Mouse (Mus musculus) megakaryocyte progenitor cell, adult 5-6 weeks (primary cell): ENCODE data around the gene Hoxb4. TPM values are rescaled to one million over a fixed set of nuclear protein-coding genes. Genes with fewer than 3 reads are reported as not detected.

Experiments used
- ATAC-seq: replicated peaks from 2 replicates; pipeline ENCODE4 v1.8.0; 2016; ENCODE audit warnings: mild to moderate bottlenecking, moderate TSS enrichment, inconsistent platforms; ENCODE audit not compliant: poor library complexity
- total RNA-seq, 2 experiments: library from RNA; stranded (forward) in 1 of 2; stranded (reverse) in 1 of 2; fragments of 157-497, 149-512 nt in 1 of 2; fragments of 200-1000 nt in 1 of 2; gene quantifications; 2 replicates each; pipeline versions ENCODE4 v1.2.3 to v1.2.4; 2015 to 2017

Hoxb4 gene
- total RNA-seq, 2 experiments from 2014 or later = 1.5 to 2.7 TPM

GRCm38 (mm10) chr11:96297968-96298635 lies 20.0 kb upstream of the Hoxb4 start:
- no peak for ATAC-seq

DNA sequence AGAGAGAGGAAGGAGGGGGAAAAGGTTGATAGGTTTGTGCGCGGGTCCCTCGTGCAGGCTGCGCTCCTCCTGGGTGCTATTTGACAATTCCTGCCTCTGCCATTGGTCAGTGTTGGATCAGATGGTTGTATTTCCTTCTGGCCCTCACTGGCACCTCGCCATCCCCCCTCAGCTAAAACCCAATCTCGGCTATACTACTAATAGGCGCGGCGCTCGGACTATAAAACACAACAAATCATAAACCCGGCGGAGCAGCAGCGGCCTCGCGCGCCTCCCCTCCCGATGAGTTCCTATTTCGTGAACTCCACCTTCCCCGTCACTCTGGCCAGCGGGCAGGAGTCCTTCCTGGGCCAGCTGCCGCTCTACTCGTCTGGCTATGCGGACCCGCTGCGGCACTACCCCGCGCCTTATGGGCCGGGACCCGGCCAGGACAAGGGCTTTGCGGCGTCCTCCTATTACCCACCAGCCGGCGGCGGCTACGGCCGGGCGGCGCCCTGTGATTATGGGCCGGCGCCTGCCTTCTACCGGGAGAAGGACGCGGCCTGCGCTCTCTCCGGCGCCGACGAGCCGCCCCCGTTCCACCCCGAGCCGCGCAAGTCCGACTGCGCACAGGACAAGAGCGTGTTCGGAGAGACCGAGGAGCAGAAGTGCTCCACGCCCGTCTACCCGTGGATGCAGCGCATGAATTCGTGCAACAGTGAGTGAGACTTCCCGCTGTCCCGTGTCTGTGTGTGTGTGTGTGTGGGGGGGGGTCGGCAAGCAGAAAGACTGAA lies 19.0 kb upstream of the Hoxb4 start:
- ATAC-seq = no peak

DNA sequence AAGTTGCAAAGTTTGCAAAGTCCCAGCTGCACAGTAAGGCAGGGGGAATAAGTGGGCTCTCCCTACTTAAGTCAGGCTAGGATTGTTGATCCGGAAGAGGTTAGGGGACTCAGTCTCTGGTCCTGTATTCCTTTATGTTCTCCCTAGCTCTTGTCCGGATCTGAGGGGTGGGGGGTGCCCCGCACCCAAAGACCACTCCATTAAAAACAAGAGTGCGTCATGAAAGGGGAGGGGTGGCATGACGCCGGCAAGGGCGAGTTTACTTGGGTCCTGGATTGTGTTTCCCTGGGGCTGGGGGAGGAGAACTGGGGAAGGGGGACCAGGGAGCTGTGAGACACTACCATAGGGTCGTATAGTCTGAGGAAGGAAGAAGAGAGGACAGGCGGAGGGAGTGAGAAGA lies 18.3 kb upstream of the Hoxb4 start:
- no peak for ATAC-seq

DNA sequence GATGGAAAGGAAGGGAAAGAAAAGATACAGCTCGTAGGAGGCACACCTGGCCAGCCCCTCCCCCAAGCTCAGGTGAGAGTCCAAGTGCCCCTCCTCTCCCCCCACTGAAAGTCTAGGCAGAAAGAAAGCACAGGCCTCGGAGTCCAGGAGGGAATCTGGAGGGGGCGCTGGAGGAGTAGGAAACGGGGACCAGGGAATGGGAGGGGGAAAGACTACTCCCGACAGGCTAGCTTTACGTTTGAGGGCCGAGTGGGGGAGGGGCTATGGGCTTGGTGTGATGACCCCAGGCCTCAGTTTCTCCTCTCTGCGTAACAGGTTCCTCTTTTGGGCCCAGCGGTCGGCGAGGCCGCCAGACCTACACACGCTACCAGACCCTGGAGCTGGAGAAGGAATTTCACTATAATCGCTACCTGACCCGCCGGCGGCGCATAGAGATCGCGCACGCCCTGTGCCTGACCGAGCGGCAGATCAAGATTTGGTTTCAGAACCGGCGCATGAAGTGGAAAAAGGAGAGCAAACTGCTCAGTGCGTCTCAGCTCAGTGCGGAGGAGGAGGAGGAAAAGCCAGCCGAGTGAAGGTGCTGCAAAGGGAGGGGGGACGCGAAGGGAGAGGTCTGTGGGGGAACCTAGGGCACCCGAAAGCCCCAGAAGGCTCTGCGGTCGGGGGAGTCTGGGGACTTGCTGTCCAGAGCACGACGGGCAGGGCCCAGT lies 17.6 kb upstream of the Hoxb4 start:
- ATAC-seq = no peak

GRCm38 (mm10) chr11:96301064-96301431 lies 17.0 kb upstream of the Hoxb4 start:
- ATAC-seq = no peak

- no peak for ATAC-seq
Measured at GRCm38 (mm10) chr11:96301837-96302236, 16.2 kb upstream of the Hoxb4 start.

- no peak for ATAC-seq
Measured at GRCm38 (mm10) chr11:96302381-96303150, 15.5 kb upstream of the Hoxb4 start.

DNA sequence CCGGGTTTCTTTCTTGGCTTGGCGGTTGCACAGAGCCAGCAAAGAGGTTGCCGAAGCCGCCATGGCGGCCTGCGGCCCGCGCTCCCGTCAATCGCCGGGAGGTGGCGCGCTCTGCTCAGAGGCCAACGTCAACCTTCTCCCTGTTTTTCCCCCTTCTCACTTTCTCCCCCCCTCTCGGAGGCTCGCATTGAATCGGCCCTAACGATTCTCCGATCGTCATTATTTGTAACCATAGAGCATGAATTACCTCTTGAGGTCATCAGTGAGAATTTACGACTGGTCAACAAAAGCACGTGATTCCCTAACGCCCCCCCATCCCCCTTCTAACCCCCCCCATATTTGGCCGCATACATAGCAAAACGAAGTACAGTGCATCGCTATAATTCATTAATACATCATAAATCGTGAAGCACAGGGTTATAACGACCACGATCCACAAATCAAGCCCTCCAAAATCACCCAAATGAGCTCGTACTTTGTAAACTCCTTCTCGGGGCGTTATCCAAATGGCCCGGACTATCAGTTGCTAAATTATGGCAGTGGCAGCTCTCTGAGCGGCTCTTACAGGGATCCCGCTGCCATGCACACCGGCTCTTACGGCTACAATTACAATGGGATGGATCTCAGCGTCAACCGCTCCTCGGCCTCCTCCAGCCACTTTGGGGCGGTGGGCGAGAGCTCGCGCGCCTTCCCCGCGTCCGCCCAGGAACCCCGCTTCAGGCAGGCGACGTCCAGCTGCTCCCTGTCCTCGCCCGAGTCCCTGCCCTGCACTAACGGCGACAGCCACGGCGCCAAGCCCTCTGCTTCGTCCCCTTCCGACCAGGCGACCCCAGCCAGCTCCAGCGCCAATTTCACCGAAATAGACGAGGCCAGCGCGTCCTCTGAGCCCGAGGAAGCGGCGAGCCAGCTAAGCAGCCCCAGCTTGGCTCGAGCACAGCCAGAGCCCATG lies 14.6 kb upstream of the Hoxb4 start, which contains the start of gene Hoxb5:
Hoxb5 (plus strand) TSS at position 186 of the 949 bp plus-strand sequence.
- ATAC-seq = peak; percentile 90

GRCm38 (mm10) chr11:96304381-96305195 lies 13.5 kb upstream of the Hoxb4 start:
- ATAC-seq = no peak

DNA sequence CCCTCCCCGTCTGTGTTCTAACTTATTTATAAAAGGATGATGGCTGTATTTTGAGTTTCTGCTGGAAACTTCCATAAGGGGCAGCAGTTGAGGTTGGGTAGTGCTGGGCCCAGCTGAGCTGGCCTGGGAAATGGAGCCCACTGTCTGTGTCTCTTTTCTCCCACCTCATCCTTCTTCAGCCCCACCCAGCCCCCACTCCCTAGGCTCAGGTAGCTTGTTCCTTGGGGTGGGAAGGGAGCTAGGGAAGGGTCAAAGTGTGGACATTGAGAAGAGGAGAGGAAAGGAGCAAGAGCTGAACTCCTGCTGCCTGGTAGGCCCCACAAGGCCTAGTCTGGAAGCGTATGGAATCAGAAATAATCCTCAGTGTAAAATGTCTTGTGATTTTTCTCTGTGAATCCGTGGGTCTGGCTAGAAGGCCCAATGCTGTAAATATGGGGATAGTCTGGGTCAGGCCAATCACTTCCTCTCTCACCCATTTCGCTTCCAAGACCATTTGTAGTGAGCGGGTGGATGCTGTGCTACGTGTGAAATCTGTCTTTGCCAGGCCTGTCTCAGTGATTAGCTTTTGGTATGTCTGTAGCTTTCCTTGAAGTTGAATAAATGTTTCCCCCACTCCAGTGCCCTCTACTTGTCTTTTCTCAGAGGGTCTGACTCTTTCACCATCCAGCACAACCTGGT lies 12.4 kb upstream of the Hoxb4 start:
- no peak for ATAC-seq

DNA sequence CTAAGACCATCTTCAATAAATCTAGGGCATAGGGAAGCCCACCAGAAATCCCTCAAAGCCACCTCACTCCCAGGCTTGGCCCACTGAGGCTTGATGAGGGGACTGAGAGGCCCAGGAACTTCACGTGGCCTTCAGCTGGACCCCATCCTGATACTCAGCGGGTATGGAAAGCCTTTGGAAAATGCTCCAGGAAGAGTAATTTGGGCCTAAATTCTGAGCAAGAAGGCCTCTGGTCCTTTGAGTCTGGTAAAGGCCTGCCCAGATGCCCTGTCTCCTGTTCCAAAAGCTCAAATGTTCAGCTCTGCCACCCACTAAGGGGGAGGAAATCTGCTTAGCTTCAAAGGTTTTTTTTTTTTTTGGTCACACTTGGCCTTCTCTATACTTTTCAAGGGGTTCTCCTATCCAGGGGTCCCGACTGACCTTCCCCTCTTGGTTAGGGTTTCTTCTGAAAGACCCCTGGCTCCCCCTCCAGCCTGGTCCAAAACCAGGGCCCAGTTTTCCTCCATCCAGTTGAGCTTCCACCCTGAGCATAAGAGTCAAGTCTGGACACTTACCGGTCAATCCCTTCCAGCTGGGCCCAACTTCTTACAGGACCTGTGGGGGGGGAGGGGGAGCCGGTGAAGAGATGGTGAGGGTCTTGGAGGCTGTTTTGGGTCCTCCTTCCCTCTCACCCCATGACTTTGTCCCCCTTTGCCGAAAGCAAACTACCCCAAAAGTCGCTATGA lies 11.7 kb upstream of the Hoxb4 start:
- no peak for ATAC-seq

- ATAC-seq = no peak
Measured at GRCm38 (mm10) chr11:96306908-96307269, 11.2 kb upstream of the Hoxb4 start.

DNA sequence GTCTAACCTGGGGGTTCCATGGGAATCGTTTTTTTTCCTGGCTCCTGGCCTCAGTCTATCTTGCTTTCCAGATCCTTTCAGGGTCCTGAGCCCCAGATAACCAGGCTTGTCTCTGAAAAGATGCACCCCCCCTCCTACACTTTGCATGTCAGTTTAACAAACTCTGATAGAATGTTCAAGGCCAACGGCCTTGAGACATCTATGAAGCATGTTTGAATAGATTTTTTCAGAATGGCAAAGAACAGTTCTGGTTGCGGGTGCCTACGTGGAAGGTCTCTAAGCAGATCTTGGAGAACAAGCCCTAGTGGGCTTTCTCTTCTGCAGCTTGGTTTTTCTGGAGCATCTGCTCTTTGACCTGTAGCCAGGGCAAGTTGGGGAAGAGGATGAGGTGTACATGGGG lies 9.3 kb upstream of the Hoxb4 start:
- no peak for ATAC-seq

- 0 out of 2 replicates have a peak, but pooled peaks have one; percentile 23 for ATAC-seq
Measured at GRCm38 (mm10) chr11:96309288-96309687, 8.8 kb upstream of the Hoxb4 start.

DNA sequence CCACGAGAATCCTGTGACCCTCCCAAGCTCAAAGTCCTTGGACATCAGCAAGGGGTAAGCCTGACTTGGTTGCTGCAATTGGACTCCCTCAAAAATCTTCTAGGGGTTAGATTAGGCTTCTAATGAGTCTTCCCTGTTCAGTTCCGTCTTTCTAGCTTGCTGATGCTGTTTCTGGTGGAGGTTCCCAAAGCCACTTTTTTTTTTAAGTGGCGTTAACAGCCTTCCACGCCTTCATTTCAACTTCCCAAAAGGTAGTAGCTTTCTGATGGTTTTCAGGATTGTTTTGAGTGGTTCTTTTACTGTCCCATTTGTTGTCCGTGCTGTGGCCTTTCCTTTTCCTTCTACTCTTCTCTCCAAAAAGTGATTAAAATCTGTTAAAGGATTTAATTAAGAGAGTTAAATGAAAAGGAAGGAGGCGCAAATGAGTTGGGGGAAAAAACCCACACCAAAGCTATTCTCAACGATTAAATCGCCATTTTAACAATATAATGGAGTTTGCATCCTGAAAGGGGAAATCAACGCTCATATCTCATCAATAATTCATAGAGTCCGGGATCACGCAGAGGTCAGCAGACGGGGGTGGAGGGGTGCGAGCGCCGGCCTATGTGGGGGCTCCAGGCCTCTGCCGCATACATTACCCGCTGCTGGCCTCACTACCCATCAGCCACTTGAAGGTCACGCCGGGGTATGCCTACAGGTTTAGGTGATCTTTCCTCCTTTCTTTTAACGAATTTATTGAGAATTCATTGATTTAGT lies 7.7 kb upstream of the Hoxb4 start:
- ATAC-seq = no peak

DNA sequence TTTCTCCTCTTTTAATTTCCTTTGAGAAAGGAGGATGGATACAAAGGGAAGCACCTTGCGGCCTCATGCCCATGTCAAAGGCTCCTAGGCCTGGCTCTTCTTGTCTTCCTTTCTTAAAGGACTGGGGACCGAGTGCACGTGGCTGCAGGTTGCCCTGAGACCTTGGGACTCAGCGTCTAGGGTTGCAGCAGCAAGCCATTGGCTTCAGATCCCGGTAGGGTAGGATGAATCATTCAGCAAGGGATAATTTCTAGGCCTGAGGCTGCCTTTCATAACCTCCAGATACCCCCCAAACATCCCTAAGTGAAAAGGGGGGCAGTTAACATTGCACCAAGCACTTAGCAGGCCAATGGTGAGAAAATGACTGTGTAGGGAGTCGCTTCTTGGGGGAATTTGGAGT lies 7.0 kb upstream of the Hoxb4 start:
- peak; percentile 21; the same call in 1 of the 2 replicates for ATAC-seq
